Mouse (Mus musculus) lung, embryonic 15.5 days (tissue): ENCODE data around the gene Jak2. TPM values are rescaled to one million over a fixed set of nuclear protein-coding genes. Genes with fewer than 3 reads are reported as not detected.

Experiments
- ATAC-seq: fragments of 200-750 bp; cut with Nextera tagmentation; 2 replicates; pipeline ENCODE4 v1.8.0; 2017; ENCODE audit warnings: moderate number of reproducible peaks, borderline replicate concordance; ENCODE audit not compliant: low FRiP score, low TSS enrichment; ENCODE audit errors: extremely low read depth
- H3K27ac ChIP-seq: fragments of 300-500 bp; sonication (generic); 2 replicates; pipeline ENCODE4 v1.5.1; 2015; ENCODE audit warnings: moderate library complexity, mild to moderate bottlenecking, inconsistent platforms
- H3K27me3 ChIP-seq: fragments of 300-500 bp; sonication (generic); 2 replicates; pipeline ENCODE4 v1.6.1; 2015; ENCODE audit warnings: inconsistent platforms
- H3K36me3 ChIP-seq: fragments of 300-500 bp; sonication (generic); 2 replicates; pipeline ENCODE4 v1.6.1; 2015; ENCODE audit warnings: inconsistent platforms
- H3K4me1 ChIP-seq: fragments of 300-500 bp; sonication (generic); 2 replicates; pipeline ENCODE4 v1.6.1; 2015; ENCODE audit warnings: inconsistent platforms
- H3K4me2 ChIP-seq: fragments of 300-500 bp; sonication (generic); 2 replicates; pipeline ENCODE4 v1.6.1; 2015; ENCODE audit warnings: inconsistent platforms, mild to moderate bottlenecking, moderate library complexity
- H3K4me3 ChIP-seq: fragments of 300-500 bp; sonication (generic); 2 replicates; pipeline ENCODE4 v1.5.1; 2015; ENCODE audit warnings: mild to moderate bottlenecking, inconsistent platforms
- H3K9ac ChIP-seq: fragments of 300-500 bp; sonication (generic); 2 replicates; pipeline ENCODE4 v1.6.1; 2015; ENCODE audit warnings: inconsistent platforms
- H3K9me3 ChIP-seq: fragments of 300-500 bp; sonication (generic); 2 replicates; pipeline ENCODE4 v1.6.1; 2016; ENCODE audit warnings: inconsistent platforms
- WGBS: fragments of 180-500 bp; shearing (Covaris S2); methylation state at CpG from one replicate; pipeline ENCODE4 v1.1.7; 2015; 5-methylcytosine and 5-hydroxymethylcytosine counted together
- polyA plus RNA-seq: library from polyadenylated mRNA; unstranded; fragments of >200 nt; fragmentation: Nextera tagmentation; extraction: Ambion mirVana; gene quantifications from 2 replicates; pipeline ENCODE4 v1.2.1, GENCODE M21; 2015

The Jak2 gene
- polyA plus RNA-seq, 1 experiment from 2014 or later = 8.3 TPM

DNA sequence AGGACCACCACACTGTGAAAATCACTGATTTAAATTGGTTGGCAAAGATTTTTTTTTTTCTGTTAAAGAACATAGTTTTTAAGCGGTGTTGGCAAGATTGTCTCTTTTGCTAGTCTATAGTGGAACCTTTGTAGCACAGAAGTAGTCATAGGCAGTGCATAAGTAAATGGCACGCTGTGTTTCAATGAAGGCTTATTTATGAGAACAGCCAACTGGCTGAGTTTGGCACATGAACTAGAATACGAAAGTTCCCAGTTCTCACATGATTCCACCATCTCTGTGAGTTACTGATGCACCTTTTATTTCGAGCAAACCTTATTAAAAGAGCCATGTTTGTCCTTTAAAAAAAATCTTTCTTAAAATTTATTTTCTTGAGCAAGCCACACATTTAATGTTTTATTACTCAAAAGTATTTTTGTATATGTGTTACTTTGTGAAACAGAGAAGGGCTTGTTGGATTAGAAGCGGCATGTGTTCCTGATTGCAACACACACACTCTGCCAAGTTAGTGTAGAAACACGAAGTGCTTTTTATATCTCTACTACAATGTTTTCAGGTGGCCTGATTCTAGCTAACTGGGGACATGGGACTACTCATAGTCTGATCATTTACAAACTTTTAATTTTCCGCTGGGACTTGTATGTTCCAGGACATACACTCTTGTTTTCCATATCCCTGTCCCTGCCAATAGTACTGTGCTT, 3.8 kb downstream of the Jak2 start:
- Histone ChIP-seq H3K9me3 (no peaks in the 10 kb centered on the region), H3K4me2 (no peak overlapping the region), H3K27me3 (no peaks in the 10 kb centered on the region), H3K27ac (no peak overlapping the region), H3K36me3 (no peaks in the 10 kb centered on the region), H3K9ac (no peak overlapping the region), H3K4me3 (no peak overlapping the region), H3K4me1 (peaks cover 15% of the 10 kb centered on the region)
- ATAC-seq = no peak
- WGBS = 87% methylated on average over 7 of the region's 7 CpGs

DNA sequence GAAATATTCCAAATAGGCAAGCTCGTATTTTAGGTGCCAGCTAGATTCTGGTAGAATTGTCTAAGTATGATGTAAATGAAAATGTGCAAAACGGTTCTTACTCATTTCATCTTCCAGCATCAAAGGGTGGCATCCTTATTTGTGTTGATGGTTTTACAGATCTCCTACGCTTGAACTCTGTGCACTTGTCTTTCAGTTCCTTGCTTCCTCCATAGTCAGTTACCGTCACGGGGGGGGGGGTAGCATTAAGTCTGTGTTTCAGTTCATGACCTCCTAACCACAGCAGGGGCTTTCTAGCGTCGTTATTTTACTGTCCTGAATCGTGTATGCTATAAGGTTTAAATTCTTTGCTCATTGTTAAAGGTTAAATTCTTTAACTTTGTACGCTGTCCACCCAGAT, 10.0 kb downstream of the Jak2 start:
- Histone ChIP-seq H3K4me2 (no peak overlapping the region), H3K4me1 (peaks cover 10% of the 10 kb centered on the region; the same call in 1 of the 2 replicates), H3K4me3 (no peak overlapping the region), H3K9me3 (no peaks in the 10 kb centered on the region), H3K27me3 (no peaks in the 10 kb centered on the region), H3K27ac (no peak overlapping the region), H3K9ac (no peak overlapping the region), H3K36me3 (no peaks in the 10 kb centered on the region)
- 79% methylated on average over 9 of the region's 9 CpGs for WGBS
- no peak for ATAC-seq

GRCm38 (mm10) chr19:29263492-29263891, 11.9 kb downstream of the Jak2 start:
- 54% methylated on average over 1 of the region's 1 CpGs for WGBS
- no peak overlapping the region for H3K4me3 ChIP-seq
- no peak overlapping the region for H3K27ac ChIP-seq
- H3K9ac ChIP-seq = no peak overlapping the region
- H3K4me2 ChIP-seq = no peak overlapping the region
- H3K36me3 ChIP-seq = no peaks in the 10 kb centered on the region
- no peak for ATAC-seq
- H3K27me3 ChIP-seq = no peaks in the 10 kb centered on the region
- H3K4me1 ChIP-seq = peaks cover 10% of the 10 kb centered on the region; the same call in 1 of the 2 replicates
- no peaks in the 10 kb centered on the region for H3K9me3 ChIP-seq

DNA sequence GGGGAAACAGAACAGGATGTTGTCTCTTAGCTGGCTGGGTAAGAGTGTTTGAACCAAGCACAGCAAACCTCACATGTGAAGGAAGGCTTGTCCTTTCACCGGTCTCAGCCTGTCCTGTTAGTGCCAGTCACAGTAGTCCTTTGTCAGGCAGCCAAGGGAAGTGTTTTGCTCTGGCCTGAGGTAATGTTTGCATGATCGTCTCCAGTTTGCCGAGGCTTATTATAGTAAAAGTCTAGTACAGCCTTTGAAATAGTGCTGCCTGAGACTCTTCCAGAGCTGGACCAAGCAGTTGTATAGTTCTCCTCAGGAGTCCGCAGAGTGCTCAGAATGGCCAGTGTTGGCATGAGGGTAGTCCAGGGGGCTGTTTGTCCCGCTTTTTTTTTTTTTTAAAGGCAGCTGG, 13.9 kb downstream of the Jak2 start:
- no peak overlapping the region for H3K9ac ChIP-seq
- no peak for ATAC-seq
- H3K27me3 ChIP-seq = no peaks in the 10 kb centered on the region
- no peaks in the 10 kb centered on the region for H3K36me3 ChIP-seq
- no peaks in the 10 kb centered on the region for H3K9me3 ChIP-seq
- peak overlapping the region; percentile 41; the same call in 1 of the 2 replicates for H3K27ac ChIP-seq
- H3K4me3 ChIP-seq = no peak overlapping the region
- 30% methylated on average over 5 of the region's 5 CpGs for WGBS
- H3K4me1 ChIP-seq = peaks cover 10% of the 10 kb centered on the region; the same call in 1 of the 2 replicates
- 0 out of 2 replicates have a peak overlapping the region, but pooled peaks have one; percentile 14 for H3K4me2 ChIP-seq

DNA sequence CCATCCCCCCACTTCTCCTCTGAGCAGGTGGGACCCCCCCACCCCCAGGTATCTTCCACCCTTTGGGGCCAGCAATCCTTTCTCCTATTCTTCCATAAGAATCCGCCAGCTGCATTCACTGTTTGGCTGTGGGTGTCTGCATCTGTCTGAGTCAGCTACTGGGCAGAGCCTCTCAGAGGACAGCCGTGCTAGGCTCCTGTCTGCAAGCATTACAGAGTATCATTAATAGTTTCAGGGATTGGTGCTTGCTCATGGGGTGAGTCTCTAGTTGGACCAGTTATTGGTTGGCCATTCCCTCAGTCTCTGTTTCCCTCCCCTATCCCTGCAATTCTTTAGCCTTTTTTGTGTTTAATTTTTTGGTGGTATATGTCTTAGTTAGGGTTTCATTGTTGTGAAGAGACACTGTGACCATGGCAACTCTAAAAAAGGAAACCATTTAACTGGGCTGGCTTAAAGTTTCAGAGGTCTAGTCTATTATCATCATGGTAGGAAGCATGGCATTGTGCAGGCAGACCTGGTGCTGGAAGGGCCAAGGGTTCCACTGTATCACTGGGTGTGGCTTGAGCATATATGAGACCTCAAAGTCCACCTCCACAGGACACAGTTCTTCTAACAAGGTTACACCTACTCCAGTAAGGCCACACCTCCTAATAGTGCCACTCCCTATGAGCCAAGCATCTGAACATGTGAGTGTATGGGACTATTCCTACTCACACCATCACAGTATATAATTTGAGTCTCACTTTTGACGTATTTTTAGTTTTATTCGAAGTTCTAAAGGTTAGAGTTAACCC, 15.6 kb downstream of the Jak2 start:
- Histone ChIP-seq H3K4me3 (no peak overlapping the region), H3K36me3 (no peaks in the 10 kb centered on the region), H3K9me3 (no peaks in the 10 kb centered on the region), H3K27ac (no peak overlapping the region), H3K9ac (no peak overlapping the region), H3K4me1 (peaks cover 10% of the 10 kb centered on the region; the same call in 1 of the 2 replicates), H3K27me3 (no peaks in the 10 kb centered on the region), H3K4me2 (no peak overlapping the region)
- WGBS = 76% methylated on average over 4 of the region's 4 CpGs
- ATAC-seq = no peak

GRCm38 (mm10) chr19:29268788-29269321, 17.2 kb downstream of the Jak2 start:
- Histone ChIP-seq H3K4me2 (no peak overlapping the region), H3K4me1 (peaks cover 10% of the 10 kb centered on the region; the same call in 1 of the 2 replicates), H3K9ac (no peak overlapping the region), H3K4me3 (no peak overlapping the region), H3K27me3 (no peaks in the 10 kb centered on the region), H3K9me3 (no peaks in the 10 kb centered on the region), H3K27ac (no peak overlapping the region), H3K36me3 (no peaks in the 10 kb centered on the region)
- no peak for ATAC-seq
- 87% methylated on average over 4 of the region's 4 CpGs for WGBS

- Histone ChIP-seq H3K27ac (no peak overlapping the region), H3K36me3 (no peaks in the 10 kb centered on the region), H3K4me2 (no peak overlapping the region), H3K27me3 (no peaks in the 10 kb centered on the region), H3K9me3 (no peaks in the 10 kb centered on the region), H3K9ac (no peak overlapping the region), H3K4me3 (no peak overlapping the region), H3K4me1 (peaks cover 8% of the 10 kb centered on the region; the same call in 1 of the 2 replicates)
- no peak for ATAC-seq
- 51% methylated on average over 6 of the region's 6 CpGs for WGBS
Observed at GRCm38 (mm10) chr19:29270226-29270625, 18.6 kb downstream of the Jak2 start.

DNA sequence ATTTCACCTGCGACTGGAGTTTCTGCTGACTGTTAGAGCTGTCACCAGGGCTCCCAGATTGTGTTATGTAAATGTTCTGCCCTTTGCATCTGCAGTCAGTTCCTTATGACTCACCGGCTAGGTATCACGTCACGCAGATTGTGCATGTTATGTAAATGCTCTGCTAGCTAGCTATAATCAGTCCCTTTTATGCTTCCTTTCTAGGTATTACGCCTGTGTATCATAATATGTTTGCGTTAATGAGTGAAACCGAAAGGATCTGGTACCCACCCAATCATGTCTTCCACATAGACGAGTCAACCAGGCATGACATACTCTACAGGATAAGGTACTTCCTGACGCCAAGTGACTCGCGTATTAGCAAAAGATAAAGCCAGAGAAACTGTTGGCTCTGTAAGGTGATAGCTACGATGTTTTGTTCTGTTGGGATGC, 19.5 kb downstream of the Jak2 start:
- H3K9ac ChIP-seq = no peak overlapping the region
- H3K4me3 ChIP-seq = no peak overlapping the region
- H3K4me2 ChIP-seq = no peak overlapping the region
- H3K4me1 ChIP-seq = no peaks in the 10 kb centered on the region
- H3K9me3 ChIP-seq = no peaks in the 10 kb centered on the region
- no peaks in the 10 kb centered on the region for H3K27me3 ChIP-seq
- no peaks in the 10 kb centered on the region for H3K36me3 ChIP-seq
- no peak overlapping the region for H3K27ac ChIP-seq
- 75% methylated on average over 12 of the region's 12 CpGs for WGBS
- no peak for ATAC-seq

DNA sequence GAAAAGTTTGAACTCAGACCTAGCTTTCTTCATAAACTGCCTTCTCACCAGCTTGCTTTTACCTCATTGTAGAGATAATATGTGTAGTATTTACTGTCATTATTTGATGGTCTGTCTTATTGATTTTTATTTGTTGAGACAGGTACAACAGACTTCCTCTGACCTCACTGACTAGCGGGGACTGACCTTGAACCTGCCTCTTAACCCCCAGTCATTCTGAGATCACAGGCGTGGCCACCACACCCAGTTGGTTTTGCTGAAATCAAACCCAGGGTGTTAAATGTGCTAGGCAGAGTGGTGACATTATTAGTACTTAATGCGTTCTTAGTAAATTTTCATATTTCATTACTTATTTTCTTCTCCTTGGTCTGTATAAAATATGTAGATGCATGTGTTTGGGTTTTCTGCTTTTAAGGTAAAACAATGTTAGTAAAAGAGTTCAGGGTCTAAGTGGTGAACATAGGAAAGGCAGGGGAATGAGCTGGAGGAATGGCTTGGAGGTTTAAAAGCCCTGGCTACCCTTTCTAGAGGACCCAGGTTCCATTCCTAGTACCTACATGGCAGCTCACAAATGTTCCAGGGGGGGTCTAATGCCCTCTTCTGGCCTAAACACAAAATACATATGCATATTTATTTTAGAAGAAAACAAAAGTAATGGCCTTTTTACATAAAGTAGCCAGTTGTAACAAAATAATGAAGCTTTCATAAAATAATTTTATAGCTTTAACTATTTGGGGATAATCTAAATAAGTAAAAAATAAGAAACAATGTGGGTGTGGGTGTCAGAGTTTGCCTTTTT, 20.6 kb downstream of the Jak2 start:
- WGBS = 85% methylated on average over 3 of the region's 3 CpGs

GRCm38 (mm10) chr19:29276414-29276813, 24.8 kb downstream of the Jak2 start:
- WGBS = 96% methylated on average over 4 of the region's 4 CpGs
- Histone ChIP-seq H3K4me3 (no peak overlapping the region), H3K36me3 (peaks cover 5% of the 10 kb centered on the region; the same call in 1 of the 2 replicates), H3K4me2 (no peak overlapping the region), H3K4me1 (no peaks in the 10 kb centered on the region), H3K9me3 (no peaks in the 10 kb centered on the region), H3K27me3 (no peaks in the 10 kb centered on the region), H3K27ac (no peak overlapping the region), H3K9ac (no peak overlapping the region)
- no peak for ATAC-seq

More for the DNA sequence above, 20.6 kb downstream of the Jak2 start:
- H3K9me3 ChIP-seq = no peaks in the 10 kb centered on the region
- H3K4me3 ChIP-seq = no peak overlapping the region
- H3K27me3 ChIP-seq = no peaks in the 10 kb centered on the region
- H3K4me1 ChIP-seq = no peaks in the 10 kb centered on the region
- H3K36me3 ChIP-seq = peaks cover 5% of the 10 kb centered on the region; the same call in 1 of the 2 replicates
- no peak for ATAC-seq
- no peak overlapping the region for H3K4me2 ChIP-seq
- H3K27ac ChIP-seq = no peak overlapping the region
- no peak overlapping the region for H3K9ac ChIP-seq

DNA sequence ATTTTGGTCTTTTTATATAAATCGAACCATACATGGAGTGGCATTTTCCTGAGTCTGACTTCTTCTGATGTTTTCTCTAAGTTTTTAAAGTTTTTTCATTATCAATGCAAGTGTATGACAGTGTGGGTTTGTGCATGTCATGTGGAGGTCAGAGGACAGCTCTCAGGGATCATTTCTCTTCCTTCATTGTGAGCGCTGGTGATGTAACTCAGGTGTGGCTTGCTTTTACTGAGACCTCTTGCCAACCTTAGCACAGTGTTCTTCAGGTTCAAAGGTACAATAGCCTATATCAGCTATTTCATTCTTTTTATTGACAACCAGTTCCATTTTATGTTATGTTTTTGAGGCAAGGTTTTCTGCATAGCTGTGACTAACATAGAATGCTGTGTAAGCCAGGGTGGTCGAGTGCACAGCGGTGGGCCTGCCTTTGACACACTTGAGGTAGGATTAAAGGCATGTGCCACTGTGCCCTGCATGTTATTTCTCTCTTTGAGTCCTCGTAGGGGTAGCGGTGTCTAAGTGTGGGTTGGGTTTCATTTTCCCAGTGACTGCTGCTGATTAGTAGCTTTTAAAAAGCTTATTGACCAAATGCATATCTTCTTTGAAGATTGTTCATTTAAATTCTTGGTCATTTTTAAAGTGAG, 27.4 kb downstream of the Jak2 start:
- 75% methylated on average over 6 of the region's 6 CpGs for WGBS
- H3K36me3 ChIP-seq = peaks cover 5% of the 10 kb centered on the region; the same call in 1 of the 2 replicates
- no peak overlapping the region for H3K27ac ChIP-seq
- H3K27me3 ChIP-seq = no peaks in the 10 kb centered on the region
- H3K9me3 ChIP-seq = no peaks in the 10 kb centered on the region
- no peak for ATAC-seq
- H3K4me2 ChIP-seq = no peak overlapping the region
- H3K4me3 ChIP-seq = no peak overlapping the region
- H3K9ac ChIP-seq = no peak overlapping the region
- no peaks in the 10 kb centered on the region for H3K4me1 ChIP-seq
